Mouse (Mus musculus): Measurements from ENCODE around the gene Dusp22. TPM values are rescaled to one million over a fixed set of nuclear protein-coding genes. Genes with fewer than 3 reads are reported as not detected.

The Dusp22 gene
- total and polyA plus RNA-seq, 3 experiments, result 14.7 to 21.2 (median 18.6) TPM

- 75% methylated on average over 1 of the region's 1 CpGs for WGBS
- no peak overlapping the region for H3K27ac ChIP-seq
- H3K4me1 ChIP-seq (ENCODE audit: control insufficient read depth, insufficient read depth, low read length), result no peaks in the 10 kb centered on the region
- no peaks in the 10 kb centered on the region for H3K27me3 ChIP-seq (ENCODE audit: control insufficient read depth, insufficient read depth, low read length)
- H3K4me3 ChIP-seq, result no peak overlapping the region
- no peak for TF ChIP-seq EP300 (IDR thresholded peaks at IDR 0.05; ENCODE audit: insufficient read depth, low read depth, low read length)
- no peak for TF ChIP-seq POLR2A (IDR thresholded peaks at IDR 0.05; ENCODE audit: insufficient read depth, low read depth, low read length)
- no peak for TF ChIP-seq CTCF (IDR thresholded peaks at IDR 0.05)
- no peak for DNase-seq
- H3K79me2 ChIP-seq (replicated peaks; ENCODE audit: control insufficient read depth, insufficient read depth, low read length), result no peaks in the 10 kb centered on the region
- no peaks in the 10 kb centered on the region for H3K36me3 ChIP-seq (ENCODE audit: control insufficient read depth, insufficient read depth, low read length)
- no peak overlapping the region for H3K9ac ChIP-seq (ENCODE audit: low read depth, low read length)
- intact Hi-C loops (cut with DNase I), result no loop called here
Measured at GRCm38 (mm10) chr13:30650684-30651083, 9.1 kb upstream of the Dusp22 start.

GRCm38 (mm10) chr13:30653051-30653450, 6.7 kb upstream of the Dusp22 start:
- Histone ChIP-seq H3K36me3 (ENCODE audit: control insufficient read depth, insufficient read depth, low read length) (no peaks in the 10 kb centered on the region), H3K4me1 (ENCODE audit: control insufficient read depth, insufficient read depth, low read length) (0 out of 2 replicates have a peak, but pooled peaks cover 1% of the 10 kb centered on the region), H3K9ac (ENCODE audit: low read depth, low read length) (no peak overlapping the region), H3K4me3 (no peak overlapping the region), H3K27me3 (ENCODE audit: control insufficient read depth, insufficient read depth, low read length) (no peaks in the 10 kb centered on the region), H3K27ac (no peak overlapping the region), H3K79me2 (replicated peaks; ENCODE audit: control insufficient read depth, insufficient read depth, low read length) (no peaks in the 10 kb centered on the region)
- TF ChIP-seq EP300 (IDR thresholded peaks at IDR 0.05; ENCODE audit: insufficient read depth, low read depth, low read length), result no peak
- no peak for TF ChIP-seq CTCF (IDR thresholded peaks at IDR 0.05)
- no peak for TF ChIP-seq POLR2A (IDR thresholded peaks at IDR 0.05; ENCODE audit: insufficient read depth, low read depth, low read length)
- intact Hi-C loops (cut with DNase I), result no loop called here
- no peak for DNase-seq
- 64% methylated on average over 4 of the region's 4 CpGs for WGBS

- 40% methylated on average over 5 of the region's 5 CpGs for WGBS
- Histone ChIP-seq H3K4me3 (no peak overlapping the region), H3K27me3 (ENCODE audit: control insufficient read depth, insufficient read depth, low read length) (no peaks in the 10 kb centered on the region), H3K9ac (ENCODE audit: low read depth, low read length) (no peak overlapping the region), H3K27ac (no peak overlapping the region), H3K4me1 (ENCODE audit: control insufficient read depth, insufficient read depth, low read length) (peaks cover 1% of the 10 kb centered on the region; the same call in 1 of the 2 replicates), H3K36me3 (ENCODE audit: control insufficient read depth, insufficient read depth, low read length) (no peaks in the 10 kb centered on the region), H3K79me2 (replicated peaks; ENCODE audit: control insufficient read depth, insufficient read depth, low read length) (no peaks in the 10 kb centered on the region)
- intact Hi-C loops (cut with DNase I), result no loop called here
- TF ChIP-seq CTCF (IDR thresholded peaks at IDR 0.05), result no peak
- no peak for TF ChIP-seq POLR2A (IDR thresholded peaks at IDR 0.05; ENCODE audit: insufficient read depth, low read depth, low read length)
- no peak for TF ChIP-seq EP300 (IDR thresholded peaks at IDR 0.05; ENCODE audit: insufficient read depth, low read depth, low read length)
- DNase-seq, result no peak
Measured at GRCm38 (mm10) chr13:30654463-30654862, 5.3 kb upstream of the Dusp22 start.

GRCm38 (mm10) chr13:30656909-30657308, 2.9 kb upstream of the Dusp22 start:
- Histone ChIP-seq H3K9ac (ENCODE audit: low read depth, low read length) (no peak overlapping the region), H3K27ac (no peak overlapping the region), H3K4me1 (ENCODE audit: control insufficient read depth, insufficient read depth, low read length) (peaks cover 4% of the 10 kb centered on the region), H3K27me3 (ENCODE audit: control insufficient read depth, insufficient read depth, low read length) (no peaks in the 10 kb centered on the region), H3K4me3 (no peak overlapping the region), H3K36me3 (ENCODE audit: control insufficient read depth, insufficient read depth, low read length) (no peaks in the 10 kb centered on the region), H3K79me2 (replicated peaks; ENCODE audit: control insufficient read depth, insufficient read depth, low read length) (no peaks in the 10 kb centered on the region)
- TF ChIP-seq CTCF (IDR thresholded peaks at IDR 0.05) (no peak), POLR2A (IDR thresholded peaks at IDR 0.05; ENCODE audit: insufficient read depth, low read depth, low read length) (no peak), EP300 (IDR thresholded peaks at IDR 0.05; ENCODE audit: insufficient read depth, low read depth, low read length) (no peak)
- intact Hi-C loops (cut with DNase I), result loop anchor here (5.0 kb wide), 3 partner anchors 70 to 325 kb away; partner anchors contain the start of gene Uqcrfs1
- 58% methylated on average over 5 of the region's 5 CpGs for WGBS
- no peak for DNase-seq

GRCm38 (mm10) chr13:30657779-30658178, 2.0 kb upstream of the Dusp22 start:
- Histone ChIP-seq H3K79me2 (replicated peaks; ENCODE audit: control insufficient read depth, insufficient read depth, low read length) (no peaks in the 10 kb centered on the region), H3K9ac (ENCODE audit: low read depth, low read length) (no peak overlapping the region), H3K4me1 (ENCODE audit: control insufficient read depth, insufficient read depth, low read length) (peaks cover 5% of the 10 kb centered on the region), H3K27ac (no peak overlapping the region), H3K4me3 (no peak overlapping the region), H3K36me3 (ENCODE audit: control insufficient read depth, insufficient read depth, low read length) (no peaks in the 10 kb centered on the region), H3K27me3 (ENCODE audit: control insufficient read depth, insufficient read depth, low read length) (no peaks in the 10 kb centered on the region)
- intact Hi-C loops (cut with DNase I), result loop anchor here (5.0 kb wide), 3 partner anchors 70 to 325 kb away; partner anchors contain the start of gene Uqcrfs1
- WGBS, result 48% methylated on average over 2 of the region's 2 CpGs
- DNase-seq, result no peak
- TF ChIP-seq EP300 (IDR thresholded peaks at IDR 0.05; ENCODE audit: insufficient read depth, low read depth, low read length) (no peak), CTCF (IDR thresholded peaks at IDR 0.05) (no peak), POLR2A (IDR thresholded peaks at IDR 0.05; ENCODE audit: insufficient read depth, low read depth, low read length) (no peak)

- WGBS, result 88% methylated on average over 2 of the region's 2 CpGs
- Histone ChIP-seq H3K27me3 (ENCODE audit: control insufficient read depth, insufficient read depth, low read length) (no peaks in the 10 kb centered on the region), H3K79me2 (replicated peaks; ENCODE audit: control insufficient read depth, insufficient read depth, low read length) (no peaks in the 10 kb centered on the region), H3K4me3 (no peak overlapping the region), H3K36me3 (ENCODE audit: control insufficient read depth, insufficient read depth, low read length) (no peaks in the 10 kb centered on the region), H3K9ac (ENCODE audit: low read depth, low read length) (no peak overlapping the region), H3K4me1 (ENCODE audit: control insufficient read depth, insufficient read depth, low read length) (peaks cover 6% of the 10 kb centered on the region), H3K27ac (no peak overlapping the region)
- no peak for TF ChIP-seq CTCF (IDR thresholded peaks at IDR 0.05)
- TF ChIP-seq EP300 (IDR thresholded peaks at IDR 0.05; ENCODE audit: insufficient read depth, low read depth, low read length), result no peak
- no peak for TF ChIP-seq POLR2A (IDR thresholded peaks at IDR 0.05; ENCODE audit: insufficient read depth, low read depth, low read length)
- intact Hi-C loops (cut with DNase I), result loop anchor here (5.0 kb wide), 3 partner anchors 69 to 324 kb away; partner anchors contain the start of gene Uqcrfs1
- no peak for DNase-seq
Measured at GRCm38 (mm10) chr13:30658201-30658996, 1.4 kb upstream of the Dusp22 start.
